Mouse (Mus musculus) bone marrow macrophage, adult 2 months (primary cell): ENCODE results near the gene Olfr1396. TPM values are rescaled to one million over a fixed set of nuclear protein-coding genes. Genes with fewer than 3 reads are reported as not detected.

Experiments used
- H3K27ac ChIP-seq: 2 replicates; pipeline ENCODE4 v1.5.1; 2012; ENCODE audit warnings: low read depth, low read length; ENCODE audit not compliant: insufficient read depth
- H3K4me1 ChIP-seq: 2 replicates; pipeline ENCODE4 v1.6.1; 2012; ENCODE audit warnings: low read length; ENCODE audit not compliant: control insufficient read depth, insufficient read depth
- H3K4me3 ChIP-seq: 2 replicates; pipeline ENCODE4 v1.5.1; 2012; ENCODE audit warnings: mild to moderate bottlenecking, low read length, moderate library complexity; ENCODE audit not compliant: insufficient read depth
- CTCF ChIP-seq: IDR thresholded peaks from 2 replicates; pipeline ENCODE4 v1.5.1; 2012; ENCODE audit warnings: low read depth, mild to moderate bottlenecking, low read length, moderate library complexity
- POLR2A ChIP-seq: IDR thresholded peaks from 2 replicates; pipeline ENCODE4 v1.6.1; 2012; ENCODE audit warnings: mild to moderate bottlenecking, low read depth, low read length, borderline replicate concordance
- polyA plus RNA-seq: library from polyadenylated mRNA; stranded (reverse); fragments of >200 nt; gene quantifications from 2 replicates; pipeline ENCODE4 v1.2.4, GENCODE M21; 2012; ENCODE audit not compliant: missing spikeins, insufficient read depth, insufficient read length

Olfr1396 gene
- polyA plus RNA-seq, 1 experiment, result not detected

- Histone ChIP-seq H3K4me3 (no peak overlapping the region), H3K27ac (0 out of 2 replicates have a peak overlapping the region, but pooled peaks have one; percentile 3), H3K4me1 (peaks cover 16% of the 10 kb centered on the region)
- TF ChIP-seq CTCF (no peak), POLR2A (no peak)
Measured at GRCm38 (mm10) chr11:49092053-49092586, 22.6 kb downstream of the Olfr1396 start.

DNA sequence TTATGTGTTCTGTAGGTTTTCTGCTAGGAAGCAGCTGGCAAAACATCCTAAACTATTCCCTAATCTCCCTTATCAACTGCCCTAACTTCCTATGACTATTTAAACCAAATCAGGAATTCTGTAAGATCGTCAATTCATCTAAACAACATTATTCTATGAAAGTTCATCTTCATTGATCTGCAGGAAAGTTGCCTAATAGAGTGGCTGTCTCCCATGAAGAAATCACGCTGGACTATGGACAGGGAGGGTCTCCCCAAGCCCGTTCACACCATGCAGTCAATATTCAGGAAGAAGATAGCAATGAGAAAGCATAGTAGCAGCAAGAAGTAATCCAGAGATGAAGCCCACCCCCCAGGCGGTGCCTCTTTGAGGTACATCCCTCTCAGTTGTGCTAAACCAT is 23.5 kb downstream of the Olfr1396 start:
- Histone ChIP-seq H3K4me3 (no peak overlapping the region), H3K4me1 (peaks cover 22% of the 10 kb centered on the region), H3K27ac (no peak overlapping the region)
- no peak for TF ChIP-seq POLR2A
- TF ChIP-seq CTCF, result no peak

GRCm38 (mm10) chr11:49090551-49090950 is 24.1 kb downstream of the Olfr1396 start:
- Histone ChIP-seq H3K4me3 (no peak overlapping the region), H3K27ac (no peak overlapping the region), H3K4me1 (peaks cover 22% of the 10 kb centered on the region)
- TF ChIP-seq POLR2A (no peak), CTCF (no peak)

DNA sequence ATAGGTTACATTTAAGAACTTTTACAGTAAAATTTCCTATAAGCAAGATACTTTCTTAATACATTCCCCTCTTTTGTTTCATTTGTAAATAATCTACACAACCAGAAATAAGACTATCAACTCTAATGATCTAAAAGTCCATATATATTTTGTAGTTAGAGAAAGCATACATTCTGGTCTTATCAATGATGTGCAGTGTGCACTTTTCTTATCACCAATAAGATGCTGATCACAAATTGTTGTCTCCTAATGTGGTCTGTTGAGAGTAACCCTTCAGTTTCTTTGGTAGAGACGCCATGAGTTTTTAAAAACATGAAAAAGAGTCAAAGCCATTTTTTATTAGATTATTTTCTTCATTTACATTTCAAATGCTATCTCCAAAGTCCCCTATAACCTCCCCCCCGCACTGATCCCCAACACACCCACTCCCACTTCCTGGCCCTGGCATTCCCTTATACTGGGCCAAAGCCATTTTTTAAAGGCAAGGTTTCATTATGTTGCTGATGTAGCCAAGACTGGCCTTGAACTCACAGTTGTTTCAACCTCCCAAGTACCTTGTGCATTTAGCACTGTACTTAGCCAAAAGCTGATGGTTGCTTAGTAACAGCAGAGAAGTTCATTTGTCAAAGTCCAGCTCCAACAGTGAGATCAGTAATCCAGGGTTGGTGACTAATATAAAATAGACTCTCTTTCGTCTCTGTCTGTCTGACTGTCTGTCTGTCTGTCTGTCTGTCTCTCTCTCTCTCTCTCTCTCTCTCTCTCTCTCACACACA is 24.8 kb downstream of the Olfr1396 start:
- TF ChIP-seq POLR2A (no peak), CTCF (no peak)
- Histone ChIP-seq H3K4me1 (peaks cover 23% of the 10 kb centered on the region), H3K4me3 (no peak overlapping the region), H3K27ac (no peak overlapping the region)

DNA sequence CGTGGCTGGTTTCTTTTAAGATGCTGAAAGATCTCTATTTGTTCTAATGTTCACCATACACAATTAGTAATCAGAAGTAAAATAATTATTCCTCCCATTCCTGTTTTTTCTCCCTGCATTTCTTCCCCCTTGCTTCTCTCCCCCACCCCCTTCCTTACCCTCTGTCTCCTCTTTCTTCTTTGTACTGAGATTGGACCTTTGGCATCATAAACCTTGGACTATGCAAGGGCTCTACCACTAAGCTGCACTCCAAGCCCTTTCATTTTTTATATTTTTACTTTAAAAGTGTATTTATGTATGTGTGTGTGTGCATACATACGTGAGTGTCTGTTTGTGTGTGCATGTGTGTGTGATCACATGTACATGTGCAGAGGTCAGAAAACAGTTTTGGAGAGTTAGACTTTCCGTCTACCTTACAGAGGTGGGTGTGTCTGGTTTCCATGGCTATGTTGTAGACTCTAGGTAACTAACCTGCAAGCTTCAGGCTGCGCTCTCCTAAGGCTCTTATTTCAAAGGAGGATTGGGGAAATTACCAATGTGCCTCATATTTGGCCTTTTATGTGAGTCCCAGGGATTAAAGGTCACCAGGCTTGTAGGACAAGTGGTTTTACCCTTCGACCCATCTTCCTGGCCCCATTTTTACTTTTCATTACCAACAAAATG is 25.6 kb downstream of the Olfr1396 start:
- H3K4me1 ChIP-seq, result peaks cover 27% of the 10 kb centered on the region
- H3K27ac ChIP-seq, result no peak overlapping the region
- H3K4me3 ChIP-seq, result no peak overlapping the region
- TF ChIP-seq CTCF (no peak), POLR2A (no peak)

GRCm38 (mm10) chr11:49087830-49088616 is 26.7 kb downstream of the Olfr1396 start:
- H3K4me3 ChIP-seq, result no peak overlapping the region
- TF ChIP-seq CTCF, result no peak
- no peak for TF ChIP-seq POLR2A
- peaks cover 27% of the 10 kb centered on the region for H3K4me1 ChIP-seq
- no peak overlapping the region for H3K27ac ChIP-seq

DNA sequence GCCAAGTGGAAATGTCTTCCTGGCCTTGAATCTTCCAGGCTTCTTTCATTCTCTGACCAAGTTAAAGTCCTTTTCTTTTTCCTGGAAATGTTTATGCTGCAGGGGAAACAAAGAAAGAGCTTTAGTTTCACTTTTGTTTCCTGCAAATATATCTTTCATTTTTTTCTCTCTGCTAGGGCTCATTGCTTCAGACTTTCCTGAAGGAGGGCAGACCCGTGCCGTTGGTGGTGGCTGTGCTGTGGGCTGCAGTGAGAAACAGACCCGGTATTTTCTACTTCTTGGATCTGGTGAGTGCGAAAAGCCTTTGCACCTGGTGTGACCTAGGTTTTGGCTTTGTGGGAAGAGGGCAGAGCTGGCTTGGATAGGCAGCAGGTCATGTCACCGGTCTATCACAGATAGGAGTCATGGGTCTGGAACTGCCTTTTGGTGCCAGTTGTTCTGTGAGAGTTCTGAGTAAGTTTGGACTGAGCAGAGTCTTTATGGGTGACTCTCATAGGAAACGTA is 27.8 kb downstream of the Olfr1396 start:
- peak overlapping the region; percentile 48 for H3K4me3 ChIP-seq

DNA sequence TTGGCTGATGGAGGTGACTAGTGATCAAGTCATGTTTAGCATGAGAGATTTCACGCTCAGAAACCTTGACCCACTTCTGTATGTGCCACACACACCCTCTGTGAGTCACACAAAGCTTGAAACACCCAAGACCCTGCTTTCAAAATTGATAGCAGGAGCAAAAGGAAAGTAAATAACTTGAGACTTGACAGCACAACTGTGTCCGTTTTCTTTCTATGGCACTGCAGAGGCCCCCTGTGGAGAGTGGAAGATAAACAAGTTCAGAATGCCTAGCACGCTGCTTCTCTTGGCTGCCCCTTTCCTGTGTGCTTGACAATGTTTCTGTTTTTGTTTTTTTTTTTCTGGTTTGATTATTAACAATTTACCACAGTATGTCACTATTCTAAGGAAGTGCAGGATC is 29.8 kb downstream of the Olfr1396 start:
- Histone ChIP-seq H3K4me1 (peaks cover 35% of the 10 kb centered on the region), H3K27ac (no peak overlapping the region), H3K4me3 (no peak overlapping the region)
- no peak for TF ChIP-seq POLR2A
- no peak for TF ChIP-seq CTCF

More for the DNA sequence above, 27.8 kb downstream of the Olfr1396 start:
- Histone ChIP-seq H3K27ac (peak overlapping the region; percentile 21), H3K4me1 (peaks cover 25% of the 10 kb centered on the region)
- TF ChIP-seq CTCF (no peak), POLR2A (no peak)

- peaks cover 37% of the 10 kb centered on the region for H3K4me1 ChIP-seq
- TF ChIP-seq CTCF (no peak), POLR2A (no peak)
- H3K27ac ChIP-seq, result no peak overlapping the region
- H3K4me3 ChIP-seq, result no peak overlapping the region
Measured at GRCm38 (mm10) chr11:49084385-49084784, 30.3 kb downstream of the Olfr1396 start.
